Mouse (Mus musculus): ENCODE results near the gene Pam16.

Gene Pam16

DNA sequence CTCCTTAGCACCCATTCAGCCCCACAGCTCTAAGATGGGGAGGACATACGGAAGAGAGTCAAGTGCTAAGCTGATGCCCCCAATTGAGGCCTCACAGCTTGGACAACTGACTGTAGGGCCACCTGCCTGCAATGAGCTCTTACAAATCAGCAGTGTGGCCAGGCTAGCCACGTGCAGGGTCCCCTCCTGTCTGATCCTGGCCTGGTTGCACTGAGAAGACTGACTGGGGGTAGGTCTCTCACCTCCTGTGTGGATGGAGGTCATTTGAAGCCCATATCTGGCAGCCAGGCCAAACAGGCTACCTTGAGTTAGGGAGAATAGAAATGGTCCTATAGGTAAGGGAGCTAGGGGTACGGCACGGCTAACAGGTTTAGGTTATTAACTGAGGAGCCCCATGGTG lies 21.1 kb upstream of the Pam16 start:
- no peak for DNase-seq (ENCODE audit: low spot score)

DNA sequence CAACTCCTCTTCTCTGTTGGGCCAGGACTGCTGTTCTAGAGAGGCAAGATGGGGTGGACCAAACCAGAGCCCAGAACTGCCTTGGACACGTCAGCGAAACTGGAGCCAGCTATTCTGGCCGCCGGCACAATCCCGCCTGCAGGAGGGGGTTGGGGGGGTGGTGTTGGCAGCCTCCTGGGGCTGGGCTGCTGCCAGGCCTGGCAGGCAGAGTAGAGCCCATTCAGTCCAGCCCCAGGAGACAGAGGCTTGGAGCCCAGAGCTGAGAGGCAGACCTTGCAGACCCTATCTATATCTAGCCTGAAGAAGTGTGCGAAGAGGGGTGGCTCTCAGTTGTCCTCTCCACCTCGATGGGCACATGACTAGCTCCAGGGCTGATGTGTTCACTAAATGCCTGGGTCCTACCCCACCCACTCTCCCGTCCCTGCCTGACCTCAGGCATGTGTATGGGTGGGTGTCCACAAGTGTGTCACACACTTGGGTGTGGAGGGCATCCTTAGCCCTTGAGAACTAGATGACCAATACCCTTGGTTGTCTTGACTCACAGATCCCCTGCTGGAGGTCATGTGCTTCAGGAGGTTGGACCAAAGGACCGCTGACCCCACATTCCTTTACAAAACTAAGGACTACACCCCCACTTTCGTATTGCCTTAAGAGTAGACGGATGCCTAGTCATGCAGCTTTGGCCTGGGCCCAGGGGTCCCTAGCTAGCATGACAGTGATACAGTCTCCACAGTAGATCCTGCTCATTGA lies 19.1 kb upstream of the Pam16 start:
- peak; percentile 84 for DNase-seq (ENCODE audit: low spot score)

GRCm38 (mm10) chr16:4642937-4643336 lies 18.1 kb upstream of the Pam16 start:
- no peak for DNase-seq (ENCODE audit: low spot score)

- peak; percentile 85 for DNase-seq (ENCODE audit: low spot score)
These were observed 17.4 kb upstream of the Pam16 start for GRCm38 (mm10) chr16:4642190-4642589.

- no peak for DNase-seq (ENCODE audit: low spot score)
These were observed 16.5 kb upstream of the Pam16 start for GRCm38 (mm10) chr16:4641119-4641838.

GRCm38 (mm10) chr16:4640267-4641005 lies 15.6 kb upstream of the Pam16 start:
- no peak for DNase-seq (ENCODE audit: low spot score)

GRCm38 (mm10) chr16:4639831-4640237 lies 15.0 kb upstream of the Pam16 start, which contains the start of the genes Vasn and Dnaja3:
Gene Vasn, plus strand, starts transcription at chr16:4639941.
Gene Dnaja3, plus strand, starts transcription at chr16:4639989.
- peak; percentile 86 for DNase-seq (ENCODE audit: low spot score)

GRCm38 (mm10) chr16:4638891-4639390 lies 14.2 kb upstream of the Pam16 start:
- no peak for DNase-seq (ENCODE audit: low spot score)

- DNase-seq (ENCODE audit: low spot score): no peak
These were observed 11.0 kb upstream of the Pam16 start for GRCm38 (mm10) chr16:4635760-4636159.

DNA sequence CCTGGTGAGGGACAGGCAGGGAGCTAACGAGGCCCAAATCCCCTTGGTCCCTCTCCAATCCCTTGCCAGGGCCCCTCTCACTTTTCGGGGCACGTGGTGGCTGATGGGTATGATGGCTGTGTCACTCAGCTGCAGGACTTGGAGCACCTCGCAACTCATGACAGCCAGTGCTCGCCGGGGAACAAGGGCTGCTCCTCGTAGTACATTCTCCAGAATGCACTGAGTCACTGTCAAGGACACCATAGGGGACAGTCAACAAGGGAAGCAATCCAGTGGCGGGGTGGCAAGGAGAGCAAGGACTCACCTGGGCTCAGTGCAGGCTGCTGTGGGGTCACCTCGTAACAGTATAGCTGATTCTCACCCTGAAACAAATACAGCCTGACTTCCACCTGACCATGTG lies 9.9 kb upstream of the Pam16 start:
- DNase-seq (ENCODE audit: low spot score): no peak

DNA sequence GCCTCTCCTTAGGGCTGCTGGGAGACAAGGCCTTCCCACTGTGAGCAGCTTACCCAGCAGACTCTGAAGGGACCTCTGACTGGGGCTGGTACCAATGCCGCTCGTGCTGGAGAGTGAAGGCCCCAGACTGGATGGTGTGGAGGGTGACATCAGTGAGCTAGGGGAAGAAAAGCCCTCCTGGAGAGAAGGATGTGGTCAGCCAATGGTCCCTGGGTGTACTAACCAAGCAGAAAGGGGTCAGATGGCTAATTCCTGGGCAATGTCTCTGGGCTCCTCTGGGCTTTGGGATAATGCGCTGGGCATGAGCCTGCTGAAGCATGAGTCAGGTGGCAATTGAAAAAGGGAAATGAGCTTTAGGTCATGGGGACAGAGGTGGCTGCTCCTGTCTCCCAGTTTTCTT lies 8.9 kb upstream of the Pam16 start:
- DNase-seq (ENCODE audit: low spot score): no peak

- no peak for DNase-seq (ENCODE audit: low spot score)
These were observed 7.3 kb upstream of the Pam16 start for GRCm38 (mm10) chr16:4632050-4632449.

GRCm38 (mm10) chr16:4629950-4630349 lies 5.2 kb upstream of the Pam16 start:
- peak; percentile 40 for DNase-seq (ENCODE audit: low spot score)

GRCm38 (mm10) chr16:4628898-4629419 lies 4.2 kb upstream of the Pam16 start:
- no peak for DNase-seq (ENCODE audit: low spot score)

- no peak for DNase-seq (ENCODE audit: low spot score)
These were observed 2.3 kb upstream of the Pam16 start for GRCm38 (mm10) chr16:4627105-4627504.

DNA sequence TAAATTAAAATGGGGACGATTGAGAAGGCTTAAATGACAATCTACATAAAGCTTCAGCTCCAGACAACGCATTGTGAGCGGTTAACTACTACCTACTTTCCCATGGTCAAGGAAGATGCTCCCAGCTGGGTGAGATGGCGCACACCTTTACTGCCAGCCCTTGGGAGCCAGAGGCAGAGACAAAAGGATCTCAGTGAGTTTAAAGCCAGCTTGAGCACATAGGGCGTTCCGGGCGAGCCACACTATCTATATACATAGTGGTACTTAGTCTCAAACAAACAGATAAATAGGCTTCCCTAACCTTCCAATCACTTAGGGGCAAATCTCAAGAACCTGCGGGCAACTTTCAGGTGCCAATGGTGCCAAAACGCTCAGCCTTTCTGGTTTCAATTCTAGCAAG lies 714 bp downstream of the Pam16 start:
- DNase-seq (ENCODE audit: low spot score): no peak

DNA sequence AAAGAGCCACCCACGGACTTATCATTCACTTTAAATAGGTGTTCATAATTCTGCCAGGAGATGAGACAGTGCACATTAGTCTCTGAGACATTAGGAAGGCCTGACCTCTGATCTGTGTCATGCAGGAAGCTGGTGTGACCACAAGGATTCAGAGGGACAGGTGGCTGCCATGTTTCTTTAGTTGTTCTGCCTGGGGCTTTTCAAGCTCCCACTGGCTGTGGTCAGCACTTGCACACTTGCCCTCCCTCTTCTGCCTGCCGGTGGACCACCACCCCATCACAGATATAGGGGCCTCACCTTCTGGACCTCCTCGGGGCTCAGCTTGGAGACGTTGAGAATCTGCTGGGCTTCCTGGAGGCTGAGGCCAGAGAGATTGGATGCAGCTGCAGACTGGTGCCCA lies 8.0 kb downstream of the Pam16 start:
- no peak for DNase-seq (ENCODE audit: low spot score)

DNA sequence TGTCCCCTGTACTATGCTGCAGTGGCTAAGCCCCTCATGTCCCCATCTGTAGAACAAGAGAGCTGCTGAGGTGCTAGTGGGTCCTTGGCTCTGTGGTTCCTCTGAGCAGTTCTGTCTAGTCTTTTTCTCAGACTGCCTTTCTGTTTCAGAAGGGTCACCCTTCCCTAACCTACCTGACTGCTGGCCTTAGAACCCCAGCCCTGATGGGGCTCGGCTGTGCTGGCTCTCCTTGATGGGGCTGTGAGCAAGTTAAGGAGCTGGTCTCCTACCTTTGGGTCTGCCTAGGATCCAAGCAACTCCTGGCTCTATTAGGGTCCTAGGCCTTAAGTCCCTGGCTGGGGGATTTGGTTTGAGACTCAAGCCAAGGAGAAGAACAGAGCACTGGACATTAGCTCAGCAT lies 9.5 kb downstream of the Pam16 start:
- no peak for DNase-seq (ENCODE audit: low spot score)

GRCm38 (mm10) chr16:4614639-4615038 lies 10.1 kb downstream of the Pam16 start:
- no peak for DNase-seq (ENCODE audit: low spot score)

DNA sequence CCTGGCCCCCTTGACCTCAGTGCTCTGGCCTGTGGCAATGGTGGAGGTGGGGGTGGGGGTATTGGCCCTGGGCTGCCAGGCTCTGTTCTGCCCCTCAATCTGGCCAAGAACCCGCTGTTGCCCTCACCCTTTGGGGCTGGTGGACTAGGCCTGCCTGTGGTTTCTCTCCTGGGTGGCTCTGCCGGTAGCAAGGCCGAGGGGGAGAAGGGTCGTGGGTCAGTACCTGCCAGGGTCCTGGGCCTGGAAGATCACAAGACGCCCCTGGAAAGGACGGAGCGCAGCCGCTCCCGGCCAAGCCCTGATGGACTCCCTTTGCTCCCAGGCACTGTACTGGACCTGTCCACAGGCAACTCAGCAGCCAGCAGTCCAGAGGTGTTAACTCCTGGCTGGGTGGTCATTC lies 11.1 kb downstream of the Pam16 start:
- no peak for DNase-seq (ENCODE audit: low spot score)

GRCm38 (mm10) chr16:4611676-4612075 lies 13.1 kb downstream of the Pam16 start:
- no peak for DNase-seq (ENCODE audit: low spot score)

DNA sequence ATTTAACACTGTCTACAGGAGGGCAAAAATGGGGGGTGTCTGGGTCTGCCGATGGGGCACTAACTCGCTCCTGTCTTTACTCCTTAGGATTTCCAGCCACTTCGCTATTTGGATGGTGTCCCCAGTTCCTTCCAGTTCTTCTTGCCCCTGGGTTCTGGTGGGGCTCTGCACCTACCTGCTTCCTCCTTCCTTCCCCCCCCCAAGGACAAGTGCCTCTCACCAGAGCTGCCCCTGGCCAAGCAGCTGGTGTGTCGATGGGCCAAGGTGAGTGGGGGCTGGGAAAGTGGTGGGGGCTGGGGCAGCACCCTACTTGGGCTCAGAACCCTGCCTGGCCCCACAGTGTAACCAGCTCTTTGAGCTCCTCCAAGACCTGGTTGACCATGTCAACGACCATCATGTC lies 13.6 kb downstream of the Pam16 start:
- no peak for DNase-seq (ENCODE audit: low spot score)

Data from ovary, adult 18-20 months (tissue).